Comparison of ENCODE assay signal across 9 mouse cellular contexts in the genomic region with DNA sequence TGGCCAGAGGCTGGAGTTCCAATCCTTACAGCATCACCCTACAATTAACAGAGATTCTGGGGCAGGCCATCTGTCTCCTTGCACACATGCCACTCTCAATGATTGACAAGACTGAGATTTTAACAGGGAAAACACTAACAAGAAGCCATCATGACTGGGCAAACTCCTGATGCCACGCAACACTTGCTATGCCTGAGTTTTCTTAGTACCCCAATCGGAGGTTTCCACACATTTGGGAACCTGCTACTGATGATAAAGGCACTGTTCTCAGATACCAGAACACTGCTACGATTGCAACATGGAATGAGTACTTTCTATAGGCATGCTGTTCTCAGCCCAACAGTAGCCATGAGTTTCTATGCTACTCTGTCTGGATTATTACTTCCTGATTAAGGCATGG. TPM values are rescaled to one million over a fixed set of nuclear protein-coding genes. Genes with fewer than 3 reads are reported as not detected.
DNase-seq lines count a peak whose midpoint lies in the region; ATAC-seq and TF ChIP-seq lines count a peak whose summit lies in the region.
"Had no signal": no experiment of that assay in that cellular context is flagged by ENCODE, and none has a peak within 500 bp of the region (broad histone marks: within the 10 kb centered on the region; RNA-seq: fewer than 3 reads in every experiment).

No protein-coding gene starts in this region.

- no peaks in the 10 kb centered on the region for H3K27me3 ChIP-seq in kidney, embryonic 15.5 days
- no peaks in the 10 kb centered on the region for H3K27me3 ChIP-seq in embryonic facial prominence, embryonic 10.5 days (replicated peaks; ENCODE audit: low read depth, poor library complexity, severe bottlenecking)
- H3K27me3 ChIP-seq in liver, embryonic 14.5 days (ENCODE audit: control insufficient read depth, insufficient read depth, low read length): no peaks in the 10 kb centered on the region
- H3K27me3 ChIP-seq: Patski had no signal

- TF ChIP-seq CTCF in bone marrow macrophage, adult 2 months (IDR thresholded peaks at IDR 0.05; ENCODE audit: low read depth, low read length): no peak
- TF ChIP-seq CTCF in liver, embryonic 14.5 days (IDR thresholded peaks at IDR 0.05; ENCODE audit: low read depth): no peak

- 86% methylated on average over 3 of the region's 3 CpGs for WGBS in kidney, embryonic 15.5 days
- WGBS in embryonic facial prominence, embryonic 10.5 days: 88% methylated on average over 3 of the region's 3 CpGs
- 27% methylated on average over 3 of the region's 3 CpGs for whole genome bisulfite sequencing in liver, embryonic 14.5 days (ENCODE audit: insufficient replicate concordance)

- H3K9me3 ChIP-seq in kidney, embryonic 15.5 days (replicated peaks): no peaks in the 10 kb centered on the region
- H3K9me3 ChIP-seq in embryonic facial prominence, embryonic 10.5 days: no peaks in the 10 kb centered on the region
- no peaks in the 10 kb centered on the region for H3K9me3 ChIP-seq in liver, embryonic 14.5 days (ENCODE audit: control insufficient read depth, low read length)

- intact Hi-C loops in gastrocnemius, postnatal 36 days (cut with DNase I): no loop called here

- no peak for TF ChIP-seq POLR2A in bone marrow macrophage, adult 2 months (IDR thresholded peaks at IDR 0.05; ENCODE audit: borderline replicate concordance, low read depth, low read length)

- no peak overlapping the region for H3K9ac ChIP-seq in kidney, embryonic 15.5 days
- peak overlapping the region; percentile 62 for H3K9ac ChIP-seq in liver, embryonic 14.5 days (replicated peaks)

- DNase-seq in kidney, postnatal 10 days: no peak
- no peak for DNase-seq in embryonic facial prominence, embryonic 10.5 days (ENCODE audit: low spot score)
- no peak for DNase-seq in liver, embryonic 14.5 days (ENCODE audit: low read depth in 3 of 3, low spot score in 3 of 3)
- DNase-seq in T-cell, adult 2 months (ENCODE audit: low spot score): no peak
- DNase-seq in gastrocnemius, postnatal 36 days: no peak
- no peak for DNase-seq in right cerebral cortex, postnatal 4 days

- H3K4me2 ChIP-seq in kidney, embryonic 15.5 days: peak overlapping the region; percentile 80
- peak overlapping the region; percentile 84 for H3K4me2 ChIP-seq in liver, embryonic 14.5 days (ENCODE audit: low read depth)

- TF ChIP-seq EP300 in liver, embryonic 14.5 days (IDR thresholded peaks at IDR 0.05; ENCODE audit: low read depth): peak; percentile 44; the same call in 1 of the 2 replicates

- peaks cover 30% of the 10 kb centered on the region for H3K36me3 ChIP-seq in kidney, embryonic 15.5 days
- peaks cover 66% of the 10 kb centered on the region for H3K36me3 ChIP-seq in embryonic facial prominence, embryonic 10.5 days (replicated peaks)
- H3K36me3 ChIP-seq in liver, embryonic 14.5 days (replicated peaks; ENCODE audit: control insufficient read depth, insufficient read depth, low read depth): peaks cover 59% of the 10 kb centered on the region

- H3K27ac ChIP-seq in kidney, embryonic 15.5 days: peak overlapping the region; percentile 96; the same call in 1 of the 2 replicates
- H3K27ac ChIP-seq in bone marrow macrophage, adult 2 months (ENCODE audit: insufficient read depth, low read depth, low read length): no peak overlapping the region
- H3K27ac ChIP-seq in embryonic facial prominence, embryonic 10.5 days (replicated peaks): no peak overlapping the region
- H3K27ac ChIP-seq in liver, embryonic 14.5 days: peak overlapping the region; percentile 72

- ATAC-seq in kidney, embryonic 15.5 days (replicated peaks; ENCODE audit: low FRiP score): no peak
- ATAC-seq in liver, embryonic 14.5 days (ENCODE audit: insufficient read depth): no peak
- ATAC-seq: Patski had no signal

- peak overlapping the region; percentile 56 for H3K4me3 ChIP-seq in kidney, embryonic 15.5 days (replicated peaks)
- 0 out of 2 replicates have a peak overlapping the region, but pooled peaks have one; percentile 5 for H3K4me3 ChIP-seq in bone marrow macrophage, adult 2 months (ENCODE audit: insufficient read depth, low read length)
- H3K4me3 ChIP-seq in embryonic facial prominence, embryonic 10.5 days: peak overlapping the region; percentile 72; the same call in 1 of the 2 replicates
- peak overlapping the region; percentile 10 to 95; a peak in 3 of 4 replicates for H3K4me3 ChIP-seq in liver, embryonic 14.5 days (ENCODE audit: insufficient read depth in 1 of 2, low read depth in 2 of 2, low read length in 2 of 2)

- H3K4me1 ChIP-seq in kidney, embryonic 15.5 days: peaks cover 74% of the 10 kb centered on the region
- H3K4me1 ChIP-seq in bone marrow macrophage, adult 2 months (ENCODE audit: control insufficient read depth, insufficient read depth, low read length): peaks cover 51% of the 10 kb centered on the region
- H3K4me1 ChIP-seq in embryonic facial prominence, embryonic 10.5 days: peaks cover 60% of the 10 kb centered on the region
- peaks cover 51 to 73% of the 10 kb centered on the region in 2 experiments for H3K4me1 ChIP-seq in liver, embryonic 14.5 days (replicated peaks; ENCODE audit: control insufficient read depth in 2 of 2, insufficient read depth in 2 of 2, low read length in 1 of 2)

RNA-seq across cellular contexts. Expression of a gene that starts 5.0 kb away (rescaled TPM):
- polyA plus RNA-seq in kidney, embryonic 15.5 days (2015; fragmentation: Nextera tagmentation; extraction: Ambion mirVana): 99.5 and 106 TPM in 2 replicates
- 29.0 and 30.8 TPM in 2 replicates for polyA plus RNA-seq in bone marrow macrophage, adult 2 months (2012; ENCODE audit: insufficient read depth, insufficient read length, missing spikeins)
- polyA plus RNA-seq in embryonic facial prominence, embryonic 10.5 days (2016; fragmentation: Nextera tagmentation; extraction: Ambion mirVana): 102 and 106 TPM in 2 replicates
- polyA plus RNA-seq in liver, embryonic 14.5 days (2012; rRNA removed): 72.2 and 81.6 TPM in 2 replicates
- polyA plus RNA-seq in liver, embryonic 14.5 days (2014; fragmentation: Nextera tagmentation; extraction: Ambion mirVana): 172 and 186 TPM in 2 replicates
- total RNA-seq in gastrocnemius, postnatal 36 days (2021): 10 to 100 TPM; 15.4 to 17.6 TPM

RNA-seq across cellular contexts. Expression of a gene that starts 21.3 kb away (rescaled TPM):
- 88.5 and 98.2 TPM in 2 replicates for polyA plus RNA-seq in kidney, embryonic 15.5 days (2015; fragmentation: Nextera tagmentation; extraction: Ambion mirVana)
- 35.1 and 38.3 TPM in 2 replicates for polyA plus RNA-seq in bone marrow macrophage, adult 2 months (2012; ENCODE audit: insufficient read depth, insufficient read length, missing spikeins)
- polyA plus RNA-seq in embryonic facial prominence, embryonic 10.5 days (2016; fragmentation: Nextera tagmentation; extraction: Ambion mirVana): 144 and 151 TPM in 2 replicates
- 25.1 and 47.1 TPM in 2 replicates for polyA plus RNA-seq in liver, embryonic 14.5 days (2012; rRNA removed)
- polyA plus RNA-seq in liver, embryonic 14.5 days (2014; fragmentation: Nextera tagmentation; extraction: Ambion mirVana): 80.9 and 82.6 TPM in 2 replicates
- total RNA-seq in gastrocnemius, postnatal 36 days (2021): 1 to 10 TPM; 1.4 to 1.9 TPM

Comparison
In these comparisons a context has a peak if more than half of its experiments do, and no peak if none do; other contexts are left out.
1. H3K27ac ChIP-seq: peak in kidney, embryonic 15.5 days (single experiment) and liver, embryonic 14.5 days (single experiment); none in bone marrow macrophage, adult 2 months (single experiment) and embryonic facial prominence, embryonic 10.5 days (single experiment).
2. H3K4me3 ChIP-seq: peak in every context shown above with its lines; median percentile 72 in embryonic facial prominence, embryonic 10.5 days; 56 in kidney, embryonic 15.5 days; 52 in liver, embryonic 14.5 days; 5 in bone marrow macrophage, adult 2 months.